Mouse (Mus musculus) embryonic facial prominence, embryonic 15.5 days (tissue): Measurements from ENCODE around the gene Slc6a16. TPM values are rescaled to one million over a fixed set of nuclear protein-coding genes. Genes with fewer than 3 reads are reported as not detected.
A peak's percentile ranks its signal among the peaks of the same experiment; 100 is the strongest.

Source experiments
- ATAC-seq: fragments of 200-750 bp; cut with Nextera tagmentation; 2 replicates; pipeline ENCODE4 v1.8.0; 2017; ENCODE audit warnings: low read depth, moderate TSS enrichment; ENCODE audit not compliant: insufficient number of reproducible peaks, low FRiP score, low TSS enrichment
- H3K27ac ChIP-seq: fragments of 300-500 bp; sonication (generic); replicated peaks from 2 replicates; pipeline ENCODE4 v1.5.1; 2015; ENCODE audit warnings: mild to moderate bottlenecking, inconsistent platforms
- H3K27me3 ChIP-seq: fragments of 300-500 bp; sonication (generic); 2 replicates; pipeline ENCODE4 v1.6.1; 2015; ENCODE audit warnings: inconsistent platforms
- H3K36me3 ChIP-seq: fragments of 300-500 bp; sonication (generic); 2 replicates; pipeline ENCODE4 v1.6.1; 2015; ENCODE audit warnings: mild to moderate bottlenecking, inconsistent platforms
- H3K4me1 ChIP-seq: fragments of 300-500 bp; sonication (generic); 2 replicates; pipeline ENCODE4 v1.6.1; 2015; ENCODE audit warnings: inconsistent platforms
- H3K4me2 ChIP-seq: fragments of 300-500 bp; sonication (generic); replicated peaks from 2 replicates; pipeline ENCODE4 v1.6.1; 2015; ENCODE audit warnings: mild to moderate bottlenecking, inconsistent platforms
- H3K4me3 ChIP-seq: fragments of 300-500 bp; sonication (generic); replicated peaks from 2 replicates; pipeline ENCODE4 v1.5.1; 2015; ENCODE audit warnings: mild to moderate bottlenecking, inconsistent platforms
- H3K9ac ChIP-seq: fragments of 300-500 bp; sonication (generic); 2 replicates; pipeline ENCODE4 v1.6.1; 2015; ENCODE audit warnings: inconsistent platforms
- H3K9me3 ChIP-seq: fragments of 300-500 bp; sonication (generic); replicated peaks from 2 replicates; pipeline ENCODE4 v1.6.1; 2016; ENCODE audit warnings: inconsistent platforms
- WGBS: fragments of 180-500 bp; shearing (Covaris S2); methylation state at CpG from one replicate; pipeline ENCODE4 v1.1.7; 2015; 5-methylcytosine and 5-hydroxymethylcytosine counted together
- polyA plus RNA-seq: library from polyadenylated mRNA; unstranded; fragments of >200 nt; fragmentation: Nextera tagmentation; extraction: Ambion mirVana; gene quantifications from 2 replicates; pipeline ENCODE4 v1.2.1, GENCODE M21; 2015

Slc6a16 gene
- polyA plus RNA-seq, 1 experiment from 2014 or later = 0.27 TPM

DNA sequence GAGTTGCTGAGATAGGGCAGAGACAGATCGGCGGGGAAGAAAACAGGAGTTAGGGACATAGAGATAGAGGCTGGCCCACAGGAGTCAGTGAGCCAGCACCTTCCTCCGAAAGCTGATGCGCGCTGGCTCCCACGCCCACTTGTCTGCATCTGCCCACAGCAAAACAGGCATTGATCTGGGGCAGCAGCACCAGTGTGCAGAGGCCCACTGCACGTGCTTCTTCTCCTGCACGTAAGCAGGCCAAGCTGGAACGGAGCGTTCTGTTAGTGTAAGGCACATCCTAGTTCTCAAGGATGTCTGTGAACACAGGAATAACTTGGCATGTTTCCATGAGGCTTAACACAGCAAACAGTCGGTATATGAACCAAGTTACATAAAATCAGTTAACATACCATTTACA is 41.9 kb upstream of the Slc6a16 start:
- H3K27me3 ChIP-seq = peaks cover 4% of the 10 kb centered on the region
- H3K4me2 ChIP-seq = no peak overlapping the region
- no peak overlapping the region for H3K9ac ChIP-seq
- WGBS = 76% methylated on average over 11 of the region's 11 CpGs
- H3K9me3 ChIP-seq = no peaks in the 10 kb centered on the region
- H3K36me3 ChIP-seq = no peaks in the 10 kb centered on the region
- H3K4me1 ChIP-seq = 0 out of 2 replicates have a peak, but pooled peaks cover 10% of the 10 kb centered on the region
- no peak for ATAC-seq
- no peak overlapping the region for H3K27ac ChIP-seq
- no peak overlapping the region for H3K4me3 ChIP-seq

- no peak overlapping the region for H3K4me3 ChIP-seq
- H3K9me3 ChIP-seq = no peaks in the 10 kb centered on the region
- H3K9ac ChIP-seq = no peak overlapping the region
- H3K4me2 ChIP-seq = no peak overlapping the region
- H3K27me3 ChIP-seq = peaks cover 4% of the 10 kb centered on the region; the same call in 1 of the 2 replicates
- 0 out of 2 replicates have a peak, but pooled peaks cover 16% of the 10 kb centered on the region for H3K4me1 ChIP-seq
- H3K36me3 ChIP-seq = no peaks in the 10 kb centered on the region
- H3K27ac ChIP-seq = no peak overlapping the region
- 50% methylated on average over 10 of the region's 10 CpGs for WGBS
- ATAC-seq = no peak
Measured at GRCm38 (mm10) chr7:45202654-45203053, 38.2 kb upstream of the Slc6a16 start.

DNA sequence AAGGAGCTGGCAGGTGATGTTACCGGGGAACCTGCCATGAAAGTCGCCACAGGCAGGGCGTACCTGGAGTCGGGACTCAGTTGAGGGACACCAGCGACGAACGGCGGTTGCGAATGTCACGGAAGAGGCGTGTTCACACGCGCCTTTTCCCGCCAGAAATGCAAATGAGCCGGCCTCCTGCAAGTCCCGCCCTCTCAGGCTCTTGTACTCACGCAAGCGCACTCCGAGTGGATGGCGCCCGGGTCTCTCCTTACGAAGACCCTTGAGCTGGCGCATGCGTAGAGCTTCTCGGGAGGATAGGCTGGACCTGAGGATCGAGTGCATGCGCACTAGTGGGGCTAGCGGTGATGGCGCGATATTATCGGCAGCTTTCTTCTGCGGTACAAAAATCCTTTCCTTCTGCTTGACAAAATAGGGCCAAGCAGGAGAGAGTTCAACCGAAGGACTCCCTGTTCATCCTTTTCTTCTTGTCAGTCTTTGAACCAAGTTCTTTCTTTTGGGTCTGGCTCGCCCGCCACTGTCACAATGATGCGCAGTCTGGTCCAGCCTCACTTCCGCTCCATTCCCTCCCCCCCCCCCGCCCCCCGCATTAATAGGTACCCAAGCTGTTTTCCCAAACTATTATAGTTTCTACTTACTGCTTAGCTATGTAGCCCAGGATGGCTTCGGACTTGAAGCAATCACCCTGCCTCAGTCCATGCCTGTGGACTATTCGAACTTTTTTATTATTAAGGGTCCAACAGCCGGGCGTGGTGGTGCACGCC is 36.3 kb upstream of the Slc6a16 start, which contains the start of gene Ccdc155:
TSS of gene Ccdc155 (minus strand) at position 513 of the 764 bp plus-strand sequence.
- H3K36me3 ChIP-seq = no peaks in the 10 kb centered on the region
- H3K27ac ChIP-seq = no peak within 1 kb of the TSS
- 0 out of 2 replicates have a peak, but pooled peaks cover 6% of the 10 kb centered on the region for H3K4me1 ChIP-seq
- H3K27me3 ChIP-seq = peaks cover 4% of the 10 kb centered on the region; the same call in 1 of the 2 replicates
- ATAC-seq = peak; percentile 95
- H3K4me3 ChIP-seq = peak within 1 kb of the TSS; percentile 49
- peak within 1 kb of the TSS; percentile 56 for H3K4me2 ChIP-seq
- 7% methylated on average over 44 of the region's 44 CpGs for WGBS
- H3K9ac ChIP-seq = no peak within 1 kb of the TSS; the same call in 1 of the 2 replicates
- H3K9me3 ChIP-seq = no peaks in the 10 kb centered on the region

DNA sequence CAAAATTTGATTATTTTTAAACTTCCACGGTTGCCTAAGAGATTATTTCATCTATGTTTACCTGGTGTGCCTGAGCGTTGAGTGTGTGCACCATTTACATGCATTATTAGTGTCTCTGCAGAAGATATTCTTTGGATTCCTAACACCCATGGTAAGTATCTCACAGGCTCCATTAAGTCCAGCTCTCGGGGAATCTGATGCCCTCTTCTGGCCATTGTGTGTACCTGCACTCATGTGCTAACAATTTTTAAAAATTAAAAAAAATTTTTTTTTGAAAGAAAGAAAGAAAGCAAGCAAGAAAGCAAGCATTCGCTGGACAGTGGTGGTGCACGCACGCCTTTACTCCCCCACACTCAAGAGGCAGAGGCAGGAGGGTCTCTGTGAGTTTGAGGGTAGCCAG is 32.6 kb upstream of the Slc6a16 start:
- no peak for ATAC-seq
- 79% methylated on average over 6 of the region's 6 CpGs for WGBS
- peaks cover 20% of the 10 kb centered on the region for H3K27me3 ChIP-seq
- no peaks in the 10 kb centered on the region for H3K9me3 ChIP-seq
- no peak overlapping the region for H3K9ac ChIP-seq
- H3K4me1 ChIP-seq = peaks cover 9% of the 10 kb centered on the region; the same call in 1 of the 2 replicates
- no peaks in the 10 kb centered on the region for H3K36me3 ChIP-seq
- no peak overlapping the region for H3K27ac ChIP-seq
- no peak overlapping the region for H3K4me3 ChIP-seq
- H3K4me2 ChIP-seq = no peak overlapping the region

- 0 out of 2 replicates have a peak overlapping the region, but pooled peaks have one; percentile 37 for H3K4me2 ChIP-seq
- H3K36me3 ChIP-seq = no peaks in the 10 kb centered on the region
- peaks cover 20% of the 10 kb centered on the region for H3K27me3 ChIP-seq
- 0 out of 2 replicates have a peak overlapping the region, but pooled peaks have one; percentile 22 for H3K4me3 ChIP-seq
- WGBS = 70% methylated on average over 10 of the region's 10 CpGs
- H3K27ac ChIP-seq = no peak overlapping the region
- no peak for ATAC-seq
- no peak overlapping the region for H3K9ac ChIP-seq
- peaks cover 7% of the 10 kb centered on the region for H3K4me1 ChIP-seq
- H3K9me3 ChIP-seq = no peaks in the 10 kb centered on the region
Measured at GRCm38 (mm10) chr7:45211070-45211469, 29.8 kb upstream of the Slc6a16 start.

- Histone ChIP-seq H3K27me3 (peaks cover 20% of the 10 kb centered on the region), H3K4me2 (peak within 1 kb of the TSS; percentile 37), H3K36me3 (no peaks in the 10 kb centered on the region), H3K4me1 (peaks cover 12% of the 10 kb centered on the region), H3K9ac (no peak within 1 kb of the TSS), H3K27ac (no peak within 1 kb of the TSS), H3K9me3 (no peaks in the 10 kb centered on the region), H3K4me3 (peak within 1 kb of the TSS; percentile 22)
- no peak for ATAC-seq
- 5% methylated on average over 17 of the region's 17 CpGs for WGBS
Measured at GRCm38 (mm10) chr7:45211851-45212251, 29.0 kb upstream of the Slc6a16 start, which contains the start of gene Dkkl1. Dkkl1 (minus strand) TSS chr7:45212147.

DNA sequence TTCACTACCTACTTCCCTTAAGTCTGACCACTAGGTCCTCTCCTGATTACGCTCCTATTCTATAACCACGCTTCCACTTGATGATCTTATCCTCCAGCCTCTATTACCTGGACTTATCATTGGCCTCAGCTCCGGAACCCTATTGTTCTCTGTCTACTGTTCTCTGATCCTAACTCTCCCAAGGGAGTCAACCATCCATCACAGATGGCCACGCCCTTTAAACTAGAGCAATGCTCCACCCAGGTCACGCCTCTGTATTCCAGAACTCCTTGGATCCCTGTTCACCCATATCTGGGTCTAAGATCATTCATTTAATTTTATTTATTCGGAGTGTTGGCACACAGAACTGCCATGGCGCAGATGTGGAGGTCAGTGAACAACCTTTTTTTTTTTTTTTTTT is 28.5 kb upstream of the Slc6a16 start:
- Histone ChIP-seq H3K9me3 (no peaks in the 10 kb centered on the region), H3K4me1 (peaks cover 17% of the 10 kb centered on the region), H3K27ac (no peak overlapping the region), H3K9ac (no peak overlapping the region), H3K4me2 (peak overlapping the region; percentile 37), H3K27me3 (peaks cover 20% of the 10 kb centered on the region), H3K36me3 (0 out of 2 replicates have a peak, but pooled peaks cover 4% of the 10 kb centered on the region), H3K4me3 (peak overlapping the region; percentile 22; the same call in 1 of the 2 replicates)
- WGBS = 75% methylated on average over 7 of the region's 7 CpGs
- ATAC-seq = no peak

- ATAC-seq = no peak
- H3K27me3 ChIP-seq = peaks cover 20% of the 10 kb centered on the region
- H3K9ac ChIP-seq = no peak overlapping the region
- H3K4me2 ChIP-seq = no peak overlapping the region
- H3K36me3 ChIP-seq = peaks cover 17% of the 10 kb centered on the region
- no peak overlapping the region for H3K4me3 ChIP-seq
- no peak overlapping the region for H3K27ac ChIP-seq
- peaks cover 29% of the 10 kb centered on the region for H3K4me1 ChIP-seq
- WGBS = 69% methylated on average over 5 of the region's 5 CpGs
- H3K9me3 ChIP-seq = no peaks in the 10 kb centered on the region
Measured at GRCm38 (mm10) chr7:45213708-45214107, 27.2 kb upstream of the Slc6a16 start.

GRCm38 (mm10) chr7:45215673-45216441 is 25.0 kb upstream of the Slc6a16 start, which contains the start of gene Tead2:
Tead2 (plus strand) TSS chr7:45215753.
- no peaks in the 10 kb centered on the region for H3K9me3 ChIP-seq
- peak within 1 kb of the TSS; percentile 73 for H3K4me2 ChIP-seq
- peaks cover 29% of the 10 kb centered on the region for H3K4me1 ChIP-seq
- peaks cover 15% of the 10 kb centered on the region for H3K27me3 ChIP-seq
- peak; percentile 64 for ATAC-seq
- H3K36me3 ChIP-seq = peaks cover 39% of the 10 kb centered on the region
- H3K4me3 ChIP-seq = peak within 1 kb of the TSS; percentile 63
- H3K27ac ChIP-seq = peak within 1 kb of the TSS; percentile 88
- WGBS = under 1% methylated on average over 54 of the region's 55 CpGs
- peak within 1 kb of the TSS; percentile 67 for H3K9ac ChIP-seq

GRCm38 (mm10) chr7:45216442-45217183 is 24.3 kb upstream of the Slc6a16 start:
- Histone ChIP-seq H3K9ac (peak overlapping the region; percentile 67), H3K27ac (peak overlapping the region; percentile 88), H3K4me2 (peak overlapping the region; percentile 73), H3K4me1 (peaks cover 27% of the 10 kb centered on the region), H3K9me3 (no peaks in the 10 kb centered on the region), H3K36me3 (peaks cover 46% of the 10 kb centered on the region), H3K4me3 (peak overlapping the region; percentile 63), H3K27me3 (peaks cover 8% of the 10 kb centered on the region)
- WGBS = under 1% methylated on average over 13 of the region's 13 CpGs
- peak; percentile 86 for ATAC-seq
